Mouse (Mus musculus) embryonic facial prominence, embryonic 13.5 days (tissue): ENCODE data around the gene Cenpi. TPM values are rescaled to one million over a fixed set of nuclear protein-coding genes. Genes with fewer than 3 reads are reported as not detected.

Experiments used
- ATAC-seq: fragments of 200-750 bp; cut with Nextera tagmentation; 2 replicates; pipeline ENCODE4 v1.8.0; 2017; ENCODE audit warnings: low read depth; ENCODE audit not compliant: insufficient number of reproducible peaks, insufficient read depth, low FRiP score, low TSS enrichment
- H3K27ac ChIP-seq: fragments of 300-500 bp; sonication (generic); 2 replicates; pipeline ENCODE4 v1.5.1; 2015; ENCODE audit warnings: moderate library complexity, mild to moderate bottlenecking, inconsistent platforms
- H3K27me3 ChIP-seq: fragments of 300-500 bp; sonication (generic); 2 replicates; pipeline ENCODE4 v1.6.1; 2015; ENCODE audit warnings: mild to moderate bottlenecking, inconsistent platforms
- H3K36me3 ChIP-seq: fragments of 300-500 bp; sonication (generic); 2 replicates; pipeline ENCODE4 v1.6.1; 2015; ENCODE audit warnings: mild to moderate bottlenecking, inconsistent platforms
- H3K4me1 ChIP-seq: fragments of 300-500 bp; sonication (generic); 2 replicates; pipeline ENCODE4 v1.6.1; 2015; ENCODE audit warnings: inconsistent platforms
- H3K4me2 ChIP-seq: fragments of 300-500 bp; sonication (generic); 2 replicates; pipeline ENCODE4 v1.6.1; 2015; ENCODE audit warnings: moderate library complexity, mild to moderate bottlenecking, inconsistent platforms
- H3K4me3 ChIP-seq: fragments of 300-500 bp; sonication (generic); 2 replicates; pipeline ENCODE4 v1.5.1; 2015; ENCODE audit warnings: mild to moderate bottlenecking, inconsistent platforms
- H3K9ac ChIP-seq: fragments of 300-500 bp; sonication (generic); 2 replicates; pipeline ENCODE4 v1.6.1; 2015; ENCODE audit warnings: mild to moderate bottlenecking, inconsistent platforms
- H3K9me3 ChIP-seq: fragments of 300-500 bp; sonication (generic); 2 replicates; pipeline ENCODE4 v1.6.1; 2016; ENCODE audit warnings: inconsistent platforms
- WGBS: fragments of 180-500 bp; shearing (Covaris S2); methylation state at CpG from one replicate; pipeline ENCODE4 v1.1.7; 2015; ENCODE audit warnings: mixed read lengths; 5-methylcytosine and 5-hydroxymethylcytosine counted together
- polyA plus RNA-seq: library from polyadenylated mRNA; unstranded; fragments of >200 nt; fragmentation: Nextera tagmentation; extraction: Ambion mirVana; gene quantifications from 2 replicates; pipeline ENCODE4 v1.2.1, GENCODE M21; 2015

The Cenpi gene
- polyA plus RNA-seq: 27.3 and 29.7 TPM in 2 replicates

GRCm38 (mm10) chrX:134307534-134308274 is at the start of gene Cenpi:
TSS of gene Cenpi (plus strand) at chrX:134308084.
- peak; percentile 89 for ATAC-seq
- WGBS: 34% methylated on average over 36 of the region's 36 CpGs
- H3K9ac ChIP-seq: peak within 1 kb of the TSS; percentile 68
- H3K4me1 ChIP-seq: no peaks in the 10 kb centered on the region
- H3K9me3 ChIP-seq: no peaks in the 10 kb centered on the region
- no peaks in the 10 kb centered on the region for H3K27me3 ChIP-seq
- H3K4me3 ChIP-seq: peak within 1 kb of the TSS; percentile 46
- H3K4me2 ChIP-seq: peak within 1 kb of the TSS; percentile 55
- peak within 1 kb of the TSS; percentile 51 for H3K27ac ChIP-seq
- no peaks in the 10 kb centered on the region for H3K36me3 ChIP-seq

- Histone ChIP-seq H3K4me2 (no peak overlapping the region), H3K4me3 (no peak overlapping the region), H3K36me3 (no peaks in the 10 kb centered on the region), H3K9ac (no peak overlapping the region), H3K9me3 (no peaks in the 10 kb centered on the region), H3K4me1 (no peaks in the 10 kb centered on the region), H3K27ac (no peak overlapping the region), H3K27me3 (0 out of 2 replicates have a peak, but pooled peaks cover 9% of the 10 kb centered on the region)
- no peak for ATAC-seq
- WGBS: 52% methylated on average over 5 of the region's 5 CpGs
These were observed 46.7 kb upstream of the Cenpi start for GRCm38 (mm10) chrX:134261191-134261590.

DNA sequence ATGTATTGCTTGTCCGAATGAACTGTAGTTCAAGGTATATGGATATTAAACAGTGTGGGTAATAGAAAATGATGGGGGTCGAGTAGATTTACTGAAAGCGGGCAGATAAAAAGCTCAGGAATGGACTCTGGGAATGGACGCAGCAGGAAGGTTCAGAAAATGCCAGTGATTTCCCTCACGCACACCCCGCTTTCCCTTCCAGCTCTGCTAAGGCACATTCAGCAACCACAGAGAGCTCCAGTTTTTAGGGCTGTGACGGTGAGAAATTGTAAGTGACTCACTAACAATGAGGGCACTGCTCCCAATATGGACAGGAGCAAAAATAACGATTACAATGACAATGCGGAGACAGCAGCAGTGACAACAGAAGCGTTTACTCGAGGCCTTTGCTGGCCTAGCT is 45.8 kb upstream of the Cenpi start:
- no peak overlapping the region for H3K9ac ChIP-seq
- no peak overlapping the region for H3K4me3 ChIP-seq
- no peak overlapping the region for H3K4me2 ChIP-seq
- no peak overlapping the region for H3K27ac ChIP-seq
- no peak for ATAC-seq
- WGBS: 68% methylated on average over 11 of the region's 11 CpGs
- H3K9me3 ChIP-seq: no peaks in the 10 kb centered on the region
- 0 out of 2 replicates have a peak, but pooled peaks cover 9% of the 10 kb centered on the region for H3K27me3 ChIP-seq
- H3K36me3 ChIP-seq: no peaks in the 10 kb centered on the region
- no peaks in the 10 kb centered on the region for H3K4me1 ChIP-seq

GRCm38 (mm10) chrX:134275715-134276114 is 32.2 kb upstream of the Cenpi start:
- Histone ChIP-seq H3K4me3 (peak overlapping the region; percentile 42; the same call in 1 of the 2 replicates), H3K9me3 (no peaks in the 10 kb centered on the region), H3K27me3 (peaks cover 5% of the 10 kb centered on the region; the same call in 1 of the 2 replicates), H3K4me1 (no peaks in the 10 kb centered on the region), H3K36me3 (no peaks in the 10 kb centered on the region), H3K27ac (peak overlapping the region; percentile 66), H3K9ac (no peak overlapping the region), H3K4me2 (peak overlapping the region; percentile 57)
- peak; percentile 52; the same call in 1 of the 2 replicates for ATAC-seq
- 26% methylated on average over 6 of the region's 6 CpGs for WGBS

GRCm38 (mm10) chrX:134276275-134277160 is 31.4 kb upstream of the Cenpi start, which contains the start of gene Trmt2b:
TSS of gene Trmt2b (minus strand) at chrX:134276984.
- H3K4me2 ChIP-seq: peak within 1 kb of the TSS; percentile 57
- ATAC-seq: 0 out of 2 replicates have a peak, but pooled peaks have one; percentile 48
- H3K27ac ChIP-seq: peak within 1 kb of the TSS; percentile 66
- H3K9ac ChIP-seq: peak within 1 kb of the TSS; percentile 64
- H3K36me3 ChIP-seq: no peaks in the 10 kb centered on the region
- no peaks in the 10 kb centered on the region for H3K9me3 ChIP-seq
- peak within 1 kb of the TSS; percentile 42 for H3K4me3 ChIP-seq
- no peaks in the 10 kb centered on the region for H3K4me1 ChIP-seq
- WGBS: 25% methylated on average over 21 of the region's 26 CpGs
- H3K27me3 ChIP-seq: peaks cover 5% of the 10 kb centered on the region; the same call in 1 of the 2 replicates

DNA sequence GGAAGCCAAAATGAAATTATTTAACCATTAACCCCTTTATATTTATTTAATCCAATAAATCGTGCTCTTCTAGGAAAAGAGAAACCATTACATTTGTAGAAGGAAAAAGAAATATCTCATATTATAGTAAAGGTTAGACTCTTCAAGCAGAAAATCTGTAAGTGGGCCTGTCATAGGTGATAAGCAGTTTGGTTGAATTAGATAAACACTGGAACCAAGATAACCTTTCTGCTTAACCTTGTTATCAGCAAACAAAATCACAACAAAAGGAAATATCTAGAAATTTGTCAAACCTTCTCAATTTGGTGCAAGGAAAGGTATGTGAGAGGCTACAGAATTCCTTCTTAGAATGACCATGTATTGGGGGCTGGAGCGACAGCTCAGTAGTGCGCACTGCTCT is 27.4 kb upstream of the Cenpi start:
- peaks cover 5% of the 10 kb centered on the region; the same call in 1 of the 2 replicates for H3K27me3 ChIP-seq
- H3K9me3 ChIP-seq: no peaks in the 10 kb centered on the region
- ATAC-seq: no peak
- H3K4me3 ChIP-seq: no peak overlapping the region
- H3K9ac ChIP-seq: no peak overlapping the region
- H3K27ac ChIP-seq: no peak overlapping the region
- no peaks in the 10 kb centered on the region for H3K4me1 ChIP-seq
- no peaks in the 10 kb centered on the region for H3K36me3 ChIP-seq
- no peak overlapping the region for H3K4me2 ChIP-seq
- WGBS: 86% methylated on average over 3 of the region's 3 CpGs

DNA sequence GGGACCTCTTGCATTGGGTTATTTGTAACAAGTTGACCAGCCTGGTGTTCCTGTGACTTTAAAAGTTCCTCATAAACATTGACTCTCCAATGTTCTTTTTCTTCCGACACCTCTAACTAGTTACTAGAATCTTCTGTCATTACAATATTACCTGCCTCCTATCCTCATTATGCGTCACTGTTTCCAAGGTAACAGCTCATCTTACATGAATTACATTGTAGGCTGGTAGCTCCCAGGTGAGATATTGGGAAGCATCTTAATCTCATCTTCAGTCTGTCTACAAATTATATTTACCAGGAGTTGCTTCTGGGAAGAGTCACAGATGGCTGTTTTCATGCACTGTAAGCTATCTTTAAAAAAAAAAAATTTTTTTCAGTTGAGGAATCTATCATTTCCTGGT is 22.8 kb upstream of the Cenpi start:
- Histone ChIP-seq H3K27me3 (peaks cover 11% of the 10 kb centered on the region; the same call in 1 of the 2 replicates), H3K4me1 (no peaks in the 10 kb centered on the region), H3K9ac (no peak overlapping the region), H3K4me2 (no peak overlapping the region), H3K4me3 (no peak overlapping the region), H3K27ac (no peak overlapping the region), H3K9me3 (no peaks in the 10 kb centered on the region), H3K36me3 (no peaks in the 10 kb centered on the region)
- WGBS: 89% methylated on average over 2 of the region's 2 CpGs
- no peak for ATAC-seq

DNA sequence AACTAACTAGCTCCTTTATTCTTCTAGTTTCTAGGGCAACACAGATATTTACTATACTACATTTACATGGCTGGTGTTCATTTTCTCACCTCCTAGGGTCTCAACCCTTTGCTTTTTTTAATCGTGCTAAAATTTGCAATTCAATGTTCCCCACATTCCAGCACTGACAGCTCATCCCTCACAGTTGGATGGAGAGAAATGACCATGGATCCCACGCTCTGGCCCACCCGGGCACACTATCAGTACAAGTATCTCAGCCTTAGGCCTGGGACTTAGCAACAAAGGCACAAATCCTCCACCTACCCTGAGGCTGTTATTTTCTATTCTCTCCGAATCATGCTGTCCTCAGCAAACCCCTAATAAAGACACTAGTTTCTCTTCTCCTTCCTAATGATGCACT is 22.1 kb upstream of the Cenpi start:
- Histone ChIP-seq H3K4me1 (no peaks in the 10 kb centered on the region), H3K36me3 (no peaks in the 10 kb centered on the region), H3K27ac (no peak overlapping the region), H3K9ac (no peak overlapping the region), H3K27me3 (peaks cover 14% of the 10 kb centered on the region; the same call in 1 of the 2 replicates), H3K4me2 (no peak overlapping the region), H3K4me3 (no peak overlapping the region), H3K9me3 (no peaks in the 10 kb centered on the region)
- WGBS: 67% methylated on average over 4 of the region's 4 CpGs
- ATAC-seq: no peak

- no peaks in the 10 kb centered on the region for H3K9me3 ChIP-seq
- peaks cover 29% of the 10 kb centered on the region; the same call in 1 of the 2 replicates for H3K27me3 ChIP-seq
- H3K4me3 ChIP-seq: no peak overlapping the region
- no peak overlapping the region for H3K9ac ChIP-seq
- no peaks in the 10 kb centered on the region for H3K4me1 ChIP-seq
- H3K36me3 ChIP-seq: no peaks in the 10 kb centered on the region
- H3K27ac ChIP-seq: no peak overlapping the region
- ATAC-seq: no peak
- 93% methylated on average over 2 of the region's 2 CpGs for whole genome bisulfite sequencing
- H3K4me2 ChIP-seq: no peak overlapping the region
These were observed 20.6 kb upstream of the Cenpi start for GRCm38 (mm10) chrX:134287305-134287704.

GRCm38 (mm10) chrX:134296301-134296700 is 11.6 kb upstream of the Cenpi start:
- no peaks in the 10 kb centered on the region for H3K9me3 ChIP-seq
- peak overlapping the region; percentile 63 for H3K4me2 ChIP-seq
- no peak overlapping the region for H3K27ac ChIP-seq
- peaks cover 35% of the 10 kb centered on the region for H3K27me3 ChIP-seq
- 24% methylated on average over 9 of the region's 9 CpGs for WGBS
- peak overlapping the region; percentile 48 for H3K4me3 ChIP-seq
- no peak for ATAC-seq
- H3K9ac ChIP-seq: peak overlapping the region; percentile 65
- no peaks in the 10 kb centered on the region for H3K4me1 ChIP-seq
- no peaks in the 10 kb centered on the region for H3K36me3 ChIP-seq

DNA sequence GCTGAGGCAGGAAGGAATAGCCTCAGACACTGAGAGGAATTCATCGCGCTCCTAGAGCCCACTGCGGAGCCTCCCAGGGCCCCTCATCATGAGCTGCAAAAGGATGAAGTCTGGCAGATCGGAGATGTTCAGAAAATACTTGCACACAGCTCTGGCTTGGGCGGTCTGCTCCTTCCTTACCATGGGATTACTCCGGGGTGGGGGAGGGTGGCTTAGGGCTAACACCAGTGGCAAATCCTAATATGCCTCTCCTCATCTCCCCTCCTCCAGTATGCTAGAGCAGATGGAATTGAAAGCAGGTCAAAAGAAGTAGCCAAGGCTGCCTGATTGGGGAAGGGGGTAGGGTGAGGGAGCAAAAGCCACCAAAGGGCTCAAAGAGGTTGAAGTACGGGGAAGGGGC is 11.1 kb upstream of the Cenpi start:
- peak overlapping the region; percentile 48 for H3K4me3 ChIP-seq
- WGBS: 18% methylated on average over 7 of the region's 7 CpGs
- no peaks in the 10 kb centered on the region for H3K4me1 ChIP-seq
- peak overlapping the region; percentile 63 for H3K4me2 ChIP-seq
- no peaks in the 10 kb centered on the region for H3K36me3 ChIP-seq
- peak overlapping the region; percentile 65 for H3K9ac ChIP-seq
- no peak overlapping the region for H3K27ac ChIP-seq
- no peak for ATAC-seq
- H3K9me3 ChIP-seq: no peaks in the 10 kb centered on the region
- H3K27me3 ChIP-seq: peaks cover 31% of the 10 kb centered on the region
